ENCODE assay signal across 31 mouse cellular contexts in genomic region chr15:77520596-77520995, GRCm38 (mm10). TPM values are rescaled to one million over a fixed set of nuclear protein-coding genes. Genes with fewer than 3 reads are reported as not detected.
"Had no signal": no experiment of that assay in that cellular context is flagged by ENCODE, and none has a peak within 500 bp of the region (broad histone marks: within the 10 kb centered on the region; RNA-seq: fewer than 3 reads in every experiment).

No protein-coding gene starts in this region.

RNA-seq across cellular contexts. Expression of gene Apol7c, which starts 12.5 kb away (rescaled TPM):
- total RNA-seq: common myeloid progenitor, adult 5-6 weeks; forebrain, postnatal 0 days; gastrocnemius, adult 18-20 months; gastrocnemius, adult 2 months; gastrocnemius, adult 8-10 months; gastrocnemius, postnatal 25 days; gastrocnemius, postnatal 36 days; gastrocnemius, postnatal 4 days; heart, adult 2 months; heart, adult 8-10 months had no signal
- polyA plus RNA-seq: cortical plate, adult 2 months; embryonic facial prominence, embryonic 10.5 days; embryonic facial prominence, embryonic 11.5 days; embryonic facial prominence, embryonic 12.5 days; embryonic facial prominence, embryonic 13.5 days; embryonic facial prominence, embryonic 14.5 days; embryonic facial prominence, embryonic 15.5 days; erythroblast, embryonic 14.5 days; forebrain, embryonic 10.5 days; forebrain, embryonic 11.5 days; forebrain, embryonic 12.5 days; forebrain, embryonic 13.5 days; forebrain, embryonic 14.5 days; forebrain, embryonic 15.5 days; forebrain, embryonic 16.5 days; forebrain, postnatal 0 days; frontal cortex, adult 2 months; heart, adult 2 months had no signal

RNA-seq across cellular contexts. Expression of gene Apol11a, which starts 12.5 kb away (rescaled TPM):
- total RNA-seq: common myeloid progenitor, adult 5-6 weeks; forebrain, postnatal 0 days; gastrocnemius, adult 18-20 months; gastrocnemius, adult 2 months; gastrocnemius, adult 8-10 months; gastrocnemius, postnatal 10 days; gastrocnemius, postnatal 14 days; gastrocnemius, postnatal 25 days; gastrocnemius, postnatal 36 days; gastrocnemius, postnatal 4 days; granulocyte monocyte progenitor cell, adult 5-6 weeks; heart, adult 18-20 months; heart, adult 2 months had no signal
- polyA plus RNA-seq: cortical plate, adult 2 months; embryonic facial prominence, embryonic 10.5 days; embryonic facial prominence, embryonic 11.5 days; embryonic facial prominence, embryonic 12.5 days; embryonic facial prominence, embryonic 13.5 days; embryonic facial prominence, embryonic 14.5 days; embryonic facial prominence, embryonic 15.5 days; forebrain, embryonic 10.5 days; forebrain, embryonic 11.5 days; forebrain, embryonic 12.5 days; forebrain, embryonic 13.5 days; forebrain, embryonic 14.5 days; forebrain, embryonic 15.5 days; forebrain, embryonic 16.5 days; forebrain, postnatal 0 days; frontal cortex, adult 2 months; gonadal fat pad, adult 2 months; heart, adult 2 months had no signal

RNA-seq across cellular contexts. Expression of gene 1700025B11Rik, which starts 41.1 kb away (rescaled TPM):
- total RNA-seq: common myeloid progenitor, adult 5-6 weeks; forebrain, postnatal 0 days; gastrocnemius, adult 18-20 months; gastrocnemius, adult 2 months; gastrocnemius, adult 8-10 months; gastrocnemius, postnatal 10 days; gastrocnemius, postnatal 14 days; gastrocnemius, postnatal 25 days; gastrocnemius, postnatal 36 days; gastrocnemius, postnatal 4 days; granulocyte monocyte progenitor cell, adult 5-6 weeks; heart, adult 18-20 months; heart, adult 2 months; heart, adult 8-10 months had no signal
- polyA plus RNA-seq: cortical plate, adult 2 months; embryonic facial prominence, embryonic 10.5 days; embryonic facial prominence, embryonic 11.5 days; embryonic facial prominence, embryonic 12.5 days; embryonic facial prominence, embryonic 13.5 days; embryonic facial prominence, embryonic 14.5 days; embryonic facial prominence, embryonic 15.5 days; erythroblast, embryonic 14.5 days; forebrain, embryonic 10.5 days; forebrain, embryonic 11.5 days; forebrain, embryonic 12.5 days; forebrain, embryonic 13.5 days; forebrain, embryonic 14.5 days; forebrain, embryonic 15.5 days; forebrain, embryonic 16.5 days; forebrain, postnatal 0 days; frontal cortex, adult 2 months; heart, adult 2 months had no signal

RNA-seq across cellular contexts. Expression of gene Apol10a, which starts 43.7 kb away (rescaled TPM):
- total RNA-seq: common myeloid progenitor, adult 5-6 weeks; forebrain, postnatal 0 days; gastrocnemius, adult 18-20 months; gastrocnemius, adult 2 months; gastrocnemius, adult 8-10 months; gastrocnemius, postnatal 10 days; gastrocnemius, postnatal 14 days; gastrocnemius, postnatal 25 days; gastrocnemius, postnatal 36 days; gastrocnemius, postnatal 4 days; granulocyte monocyte progenitor cell, adult 5-6 weeks; heart, adult 18-20 months had no signal
- polyA plus RNA-seq: cortical plate, adult 2 months; embryonic facial prominence, embryonic 10.5 days; embryonic facial prominence, embryonic 11.5 days; embryonic facial prominence, embryonic 12.5 days; embryonic facial prominence, embryonic 13.5 days; erythroblast, embryonic 14.5 days; forebrain, embryonic 10.5 days; forebrain, embryonic 11.5 days; forebrain, embryonic 12.5 days; forebrain, embryonic 13.5 days; forebrain, embryonic 14.5 days; forebrain, embryonic 15.5 days; forebrain, embryonic 16.5 days; forebrain, postnatal 0 days; gonadal fat pad, adult 2 months; heart, adult 2 months had no signal
